Mouse (Mus musculus): ENCODE results near the gene Camta1.
A peak's percentile ranks its signal among the peaks of the same experiment; 100 is the strongest.

The Camta1 gene

DNA sequence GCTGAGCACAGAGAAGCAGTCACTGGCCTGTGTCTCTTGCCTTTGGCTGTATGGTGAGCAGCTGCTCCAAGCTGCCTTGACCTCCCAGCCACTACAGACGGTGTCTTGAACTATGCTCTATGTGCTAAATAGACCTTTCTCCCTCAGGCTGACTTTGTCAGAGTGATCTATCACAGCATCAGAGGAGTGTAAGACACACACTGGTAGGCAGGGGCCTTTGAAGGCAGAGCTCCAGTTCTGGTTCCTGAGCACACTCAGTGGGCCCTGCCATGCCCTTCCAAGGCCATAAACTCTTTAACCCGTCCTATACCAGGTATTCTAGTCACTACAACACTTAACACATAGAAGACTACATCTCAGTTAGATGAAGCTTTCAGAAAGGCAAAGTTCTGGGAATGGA, 780.3 kb downstream of the Camta1 start:
- TF ChIP-seq GATA4 (IDR thresholded peaks at IDR 0.05; ENCODE audit: insufficient replicate concordance, low read length) = no peak

DNA sequence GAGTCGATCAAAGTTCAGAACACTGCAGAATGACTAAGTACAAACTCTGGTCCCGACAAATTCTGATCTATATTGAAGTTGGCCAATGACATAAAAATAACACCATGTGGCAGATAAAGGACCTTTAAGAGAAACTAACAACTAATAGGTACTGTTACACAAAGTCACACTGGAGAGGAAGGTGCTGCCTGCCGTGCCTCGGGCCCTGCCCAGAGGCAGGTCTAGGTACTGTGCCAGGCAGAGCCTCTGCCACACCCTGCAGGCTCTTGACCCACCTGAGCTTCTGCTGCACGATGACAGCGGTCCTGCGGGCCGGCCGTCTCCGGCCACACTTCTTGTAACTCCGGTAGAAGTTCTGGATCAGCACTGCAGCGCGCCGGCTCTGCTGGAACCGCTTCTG, 786.9 kb downstream of the Camta1 start:
- TF ChIP-seq GATA4 (IDR thresholded peaks at IDR 0.05; ENCODE audit: insufficient replicate concordance, low read length) = no peak

DNA sequence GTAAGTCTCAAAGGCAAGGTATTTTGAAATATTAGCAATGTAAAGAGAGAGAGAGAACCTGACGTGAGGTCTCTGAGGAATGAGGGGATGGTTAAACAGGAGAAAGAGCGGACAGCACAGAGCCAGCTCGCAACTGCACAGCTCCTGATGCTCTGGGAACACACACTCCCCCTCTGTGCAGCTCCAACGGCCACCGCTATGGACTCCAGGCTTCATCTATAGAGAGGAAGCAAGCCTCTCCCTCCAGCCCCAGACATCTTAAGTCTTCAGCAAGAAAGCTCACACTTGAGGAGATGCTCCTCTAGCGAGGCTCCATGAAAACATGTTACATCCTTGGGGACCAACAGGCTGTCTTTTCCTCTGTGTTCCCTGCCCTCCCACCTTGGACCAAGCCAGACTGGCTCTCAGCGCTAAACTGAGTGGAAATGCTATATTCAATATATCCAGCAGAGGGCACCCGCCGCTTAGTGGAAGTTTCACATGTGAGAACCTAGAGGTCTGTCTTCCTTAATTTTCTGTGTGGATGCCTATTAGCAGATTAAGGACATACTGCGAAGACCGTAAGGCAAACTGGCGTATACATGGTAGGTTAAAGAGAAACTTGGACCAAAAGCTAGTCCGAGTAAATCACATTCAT, 788.5 kb downstream of the Camta1 start:
- no peak for TF ChIP-seq GATA4 (IDR thresholded peaks at IDR 0.05; ENCODE audit: insufficient replicate concordance, low read length)

DNA sequence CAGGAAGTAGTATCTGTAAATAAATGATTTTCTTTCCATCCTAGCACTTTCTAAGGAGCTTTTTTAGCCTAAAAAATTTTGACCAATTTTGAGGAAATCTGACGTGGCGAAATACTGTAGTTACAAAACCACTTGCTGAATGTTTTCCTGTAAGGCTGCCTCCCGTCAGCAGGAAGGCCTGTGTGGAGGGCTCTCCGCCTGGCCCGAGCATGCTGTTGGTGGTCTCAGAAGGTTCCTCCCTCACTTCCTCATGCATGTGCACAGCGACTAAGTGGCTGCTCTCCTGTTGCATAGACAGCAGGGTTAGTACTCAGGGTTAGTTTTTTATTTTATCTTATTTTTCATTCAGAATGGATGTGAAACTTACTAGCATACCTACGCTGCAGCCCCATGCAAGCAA, 790.7 kb downstream of the Camta1 start:
- TF ChIP-seq GATA4 (IDR thresholded peaks at IDR 0.05; ENCODE audit: insufficient replicate concordance, low read length) = no peak

DNA sequence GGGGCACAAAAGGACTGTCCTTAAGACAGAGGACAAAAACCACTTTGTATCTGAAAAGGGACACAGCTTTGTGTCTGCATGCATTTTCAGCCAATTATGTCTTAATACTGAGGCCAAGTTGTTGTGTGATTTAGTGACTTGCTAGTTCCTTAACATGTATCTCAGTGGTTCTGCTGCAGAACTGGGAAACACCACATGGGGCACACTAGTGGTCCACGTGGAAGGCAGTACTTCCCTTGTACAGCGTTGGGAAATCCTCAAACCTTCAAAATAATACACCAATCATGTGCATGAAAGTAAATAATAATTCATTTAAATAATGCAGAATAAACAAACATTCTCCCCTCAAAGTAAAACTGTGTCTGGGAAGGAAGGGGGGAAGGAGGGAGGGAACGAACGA, 792.9 kb downstream of the Camta1 start:
- no peak for TF ChIP-seq GATA4 (IDR thresholded peaks at IDR 0.05; ENCODE audit: insufficient replicate concordance, low read length)

DNA sequence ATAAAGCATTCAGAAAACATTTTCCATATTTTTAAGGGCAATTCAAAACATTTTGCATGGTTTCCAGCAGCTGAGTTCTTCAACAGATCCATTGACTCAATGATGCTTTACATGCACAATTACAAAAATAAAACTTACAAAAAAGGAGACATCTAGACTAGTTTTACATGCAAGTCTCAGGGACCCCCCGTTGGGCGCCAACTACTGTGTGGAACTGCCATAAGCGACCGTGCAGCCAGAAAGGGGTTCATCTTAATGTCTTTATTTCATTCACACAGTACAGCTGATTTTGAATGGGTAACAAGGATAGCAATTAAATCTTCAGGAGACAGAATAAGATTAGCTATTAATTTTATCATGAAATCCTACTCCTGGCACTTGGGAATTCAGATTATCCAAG, 802.1 kb downstream of the Camta1 start:
- TF ChIP-seq GATA4 (IDR thresholded peaks at IDR 0.05; ENCODE audit: insufficient replicate concordance, low read length) = no peak

DNA sequence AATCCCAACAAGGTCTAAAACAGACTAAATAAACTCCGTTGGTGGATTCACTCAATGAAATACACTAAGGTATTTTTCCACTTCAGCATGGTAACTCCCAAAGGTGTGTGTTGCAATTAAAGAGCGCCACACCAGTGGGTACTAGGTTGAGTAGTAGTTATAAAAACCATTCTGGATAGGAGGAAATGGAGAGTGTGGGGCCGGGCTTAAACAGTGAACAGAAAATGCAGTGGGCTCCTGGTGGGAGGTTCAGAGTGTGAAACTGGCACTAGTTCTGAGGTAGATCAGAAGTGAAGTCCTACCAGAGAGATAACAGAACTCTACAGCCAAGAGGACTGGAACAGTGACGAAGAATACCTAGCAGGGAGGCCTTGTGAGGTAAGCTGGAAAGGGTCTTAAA, 803.0 kb downstream of the Camta1 start:
- no peak for TF ChIP-seq GATA4 (IDR thresholded peaks at IDR 0.05; ENCODE audit: insufficient replicate concordance, low read length)

DNA sequence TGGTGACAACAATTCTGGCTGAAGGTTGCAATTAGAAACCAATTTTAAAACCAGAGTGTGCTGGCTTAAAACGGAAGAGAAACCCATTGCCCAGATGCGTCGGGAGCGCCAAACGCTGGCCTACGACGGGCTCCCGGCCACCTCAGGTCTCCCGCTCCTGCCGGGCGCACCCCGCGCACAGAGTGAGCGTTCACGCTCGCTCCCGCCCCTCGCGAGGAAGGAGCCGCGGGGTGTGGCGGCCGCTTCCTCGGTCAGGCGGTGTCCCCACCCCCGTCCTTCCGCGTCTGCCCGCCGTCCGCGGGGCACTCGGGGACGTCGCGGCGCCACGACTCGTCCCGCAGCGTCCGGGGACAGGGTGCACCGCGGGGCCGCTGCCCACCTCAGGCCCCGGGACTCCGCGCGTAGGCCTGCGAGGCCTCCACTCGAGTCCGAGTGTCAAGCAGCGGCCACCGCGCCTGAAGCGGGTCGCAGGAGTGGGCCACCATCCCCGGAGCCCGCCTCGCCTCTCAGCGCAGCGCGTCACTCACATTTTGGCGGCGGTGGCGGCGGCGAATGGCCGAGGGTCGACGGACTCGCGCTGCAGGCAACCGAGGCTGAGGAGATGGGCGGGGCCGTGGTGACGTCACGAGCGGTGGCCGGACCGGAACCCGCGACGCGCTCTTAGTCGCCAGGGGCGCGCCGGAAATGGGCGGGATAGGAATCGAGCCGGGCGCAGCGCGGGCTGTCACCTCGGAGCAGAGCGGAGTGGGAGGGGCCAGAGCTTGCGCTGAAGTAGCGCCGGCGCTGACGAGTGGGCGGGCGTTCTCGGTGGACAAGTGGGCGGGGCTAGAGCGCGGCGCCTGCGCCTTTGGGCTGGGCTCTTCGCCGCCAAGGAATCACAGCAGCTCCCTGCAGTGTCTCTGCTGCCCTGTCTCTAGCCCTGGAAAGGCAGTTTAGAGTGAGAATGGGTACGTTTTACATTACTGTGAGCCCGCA, 804.0 kb downstream of the Camta1 start, which contains the start of gene Vamp3:
Gene Vamp3, minus strand, starts transcription at position 617 of the 975 bp plus-strand sequence.
- TF ChIP-seq GATA4 (IDR thresholded peaks at IDR 0.05; ENCODE audit: insufficient replicate concordance, low read length) = peak; percentile 49; the same call in 1 of the 2 replicates

DNA sequence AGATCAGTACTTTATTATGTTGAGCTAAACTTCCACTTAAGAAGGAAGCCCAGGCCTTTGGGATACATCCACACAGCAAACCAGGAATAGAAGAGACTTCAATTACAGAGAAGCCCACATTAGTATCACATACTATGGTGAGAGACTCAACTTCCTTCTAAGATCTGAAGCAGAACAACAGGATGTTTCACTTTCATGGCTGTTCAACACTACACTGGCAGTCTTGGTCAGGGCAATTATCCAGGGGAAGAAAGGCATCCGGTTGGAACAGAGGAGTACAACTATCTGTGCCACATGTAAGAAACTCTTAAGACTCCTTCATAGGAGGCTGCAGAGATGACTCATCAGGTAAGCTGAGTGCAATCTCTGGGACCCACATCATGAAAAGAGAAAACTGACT, 810.5 kb downstream of the Camta1 start:
- no peak for TF ChIP-seq GATA4 (IDR thresholded peaks at IDR 0.05; ENCODE audit: insufficient replicate concordance, low read length)

DNA sequence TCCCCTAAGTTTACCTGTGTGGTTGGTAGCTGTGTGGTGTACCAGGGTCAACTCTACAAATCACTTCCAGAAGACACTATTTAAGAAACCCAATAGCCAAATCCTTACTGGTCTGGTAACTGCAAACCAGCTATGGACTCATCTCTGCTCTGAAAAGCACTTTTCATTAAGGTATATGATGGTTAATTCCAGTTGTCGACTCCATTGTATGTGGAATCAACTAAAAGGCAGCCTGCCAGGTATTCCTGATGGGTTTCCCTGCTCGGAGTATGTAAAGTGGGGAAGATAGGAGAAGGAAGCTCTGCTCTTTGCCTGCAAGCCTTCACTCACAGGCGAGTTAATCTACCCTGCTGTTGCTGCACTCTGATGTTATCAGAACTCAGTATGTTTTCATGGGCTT, 815.2 kb downstream of the Camta1 start:
- no peak for TF ChIP-seq GATA4 (IDR thresholded peaks at IDR 0.05; ENCODE audit: insufficient replicate concordance, low read length)

DNA sequence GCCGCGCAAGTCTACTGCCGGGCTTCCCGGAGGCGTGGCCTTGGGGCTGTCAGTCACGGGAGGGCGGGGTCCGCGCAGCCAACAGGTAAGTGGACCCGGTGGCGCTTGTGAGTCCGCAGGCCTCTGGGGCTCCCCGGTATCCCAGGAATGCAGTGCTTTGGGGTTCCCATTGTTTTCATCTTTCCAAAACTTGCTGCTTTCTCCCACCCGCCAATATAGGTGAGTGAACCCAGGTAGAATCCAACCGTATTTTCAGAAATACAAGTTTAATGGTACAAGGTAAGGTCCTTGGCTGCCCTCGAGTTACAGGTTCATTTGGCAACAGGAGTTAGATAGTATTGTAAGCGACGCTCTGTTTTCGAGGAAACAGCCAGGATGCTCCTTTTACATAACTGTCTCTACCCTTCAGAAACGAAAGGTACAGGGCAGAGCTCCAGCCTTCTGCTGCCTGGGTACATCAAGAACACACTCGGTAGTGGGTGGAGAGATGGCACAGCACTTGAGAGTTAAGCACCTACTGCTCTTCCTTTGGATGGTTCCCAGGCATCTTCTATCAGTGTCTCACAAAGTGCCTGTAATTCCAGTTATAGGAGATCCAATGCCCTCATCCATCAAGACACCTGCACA, 816.6 kb downstream of the Camta1 start:
- TF ChIP-seq GATA4 (IDR thresholded peaks at IDR 0.05; ENCODE audit: insufficient replicate concordance, low read length) = no peak

DNA sequence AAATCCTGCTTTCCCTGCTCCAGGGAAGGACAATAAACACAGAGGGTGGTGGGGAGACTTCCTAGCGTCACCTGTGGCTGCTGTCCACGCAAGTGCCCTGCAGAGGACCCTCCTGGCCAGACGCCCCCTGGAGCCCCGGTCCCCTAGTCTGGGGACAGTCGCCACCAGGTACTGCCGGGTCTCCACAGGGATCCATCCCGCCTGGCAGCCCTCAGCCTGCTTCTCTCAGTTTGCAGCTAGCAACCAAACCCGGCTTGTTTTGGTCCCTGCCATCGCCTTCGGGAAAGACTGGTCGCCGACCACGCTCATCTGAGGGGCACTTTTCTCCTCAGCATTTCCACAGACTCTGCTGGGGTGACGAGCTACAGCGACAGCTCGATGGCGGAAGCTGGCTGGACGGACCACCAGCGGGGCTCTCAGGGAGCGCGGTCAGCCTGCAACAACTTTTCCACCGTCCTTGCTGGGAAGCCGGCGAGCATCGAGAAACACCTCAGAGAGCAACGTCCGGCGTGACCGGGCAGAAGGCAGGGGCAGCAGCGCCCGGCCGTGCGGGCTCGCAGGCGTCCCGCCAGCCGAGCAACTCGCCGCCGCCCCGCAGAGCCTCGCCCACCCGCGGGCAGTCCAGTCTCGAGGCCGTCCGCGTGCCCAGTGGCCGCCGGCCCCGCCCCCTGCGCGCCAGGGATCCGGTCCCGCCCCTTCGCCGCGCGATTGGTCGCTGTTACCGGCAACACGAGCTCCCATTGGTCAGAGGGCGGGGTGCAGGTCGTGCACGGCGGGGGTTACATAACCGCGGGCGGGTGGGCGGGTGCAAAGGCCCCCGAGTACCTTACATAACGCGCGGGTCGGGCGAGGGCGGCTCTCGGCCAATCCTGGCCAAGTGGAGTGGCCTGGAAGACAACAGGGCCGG, 817.4 kb downstream of the Camta1 start, which contains the start of gene Per3:
Gene Per3, minus strand, starts transcription at position 629 of the 907 bp plus-strand sequence.
- no peak; the same call in 1 of the 2 replicates for TF ChIP-seq GATA4 (IDR thresholded peaks at IDR 0.05; ENCODE audit: insufficient replicate concordance, low read length)

DNA sequence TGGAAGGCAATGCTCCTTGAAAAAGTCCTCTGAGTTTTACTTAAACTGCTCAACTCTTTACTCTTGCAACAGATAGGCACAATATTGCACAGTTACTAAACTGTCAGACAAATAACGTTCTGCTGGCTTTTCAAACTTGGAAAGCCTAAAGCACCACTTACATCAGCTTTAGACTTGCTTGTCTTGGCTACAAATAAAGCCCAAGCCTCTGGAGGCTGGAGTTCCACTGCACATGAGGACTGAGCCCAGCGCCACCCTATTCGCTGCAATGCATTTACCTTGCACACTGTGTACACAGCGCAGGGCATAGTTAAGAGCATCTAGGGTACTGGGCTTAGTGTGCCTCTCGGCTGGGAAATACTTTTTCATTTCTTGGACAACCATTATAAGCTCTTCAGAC, 818.4 kb downstream of the Camta1 start:
- TF ChIP-seq GATA4 (IDR thresholded peaks at IDR 0.05; ENCODE audit: insufficient replicate concordance, low read length) = no peak

DNA sequence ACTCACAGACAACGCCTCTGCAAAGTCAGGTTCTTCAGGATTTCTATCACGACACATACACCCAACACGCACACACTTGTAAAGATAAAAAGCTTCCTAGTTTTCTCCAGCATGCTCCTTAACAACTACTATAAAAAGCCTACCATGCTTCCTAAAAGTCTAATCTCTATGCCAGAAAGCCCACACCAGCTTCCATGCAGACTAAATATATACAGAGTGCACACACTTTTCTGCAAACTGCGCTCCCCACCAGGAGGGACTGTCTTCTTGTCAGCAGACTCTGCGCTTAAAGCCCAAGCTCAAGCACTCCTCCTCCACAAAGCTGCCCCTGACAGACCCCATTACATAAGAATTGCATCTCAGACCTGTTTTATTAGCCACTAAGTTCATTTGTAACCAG, 820.2 kb downstream of the Camta1 start:
- TF ChIP-seq GATA4 (IDR thresholded peaks at IDR 0.05; ENCODE audit: insufficient replicate concordance, low read length) = no peak

DNA sequence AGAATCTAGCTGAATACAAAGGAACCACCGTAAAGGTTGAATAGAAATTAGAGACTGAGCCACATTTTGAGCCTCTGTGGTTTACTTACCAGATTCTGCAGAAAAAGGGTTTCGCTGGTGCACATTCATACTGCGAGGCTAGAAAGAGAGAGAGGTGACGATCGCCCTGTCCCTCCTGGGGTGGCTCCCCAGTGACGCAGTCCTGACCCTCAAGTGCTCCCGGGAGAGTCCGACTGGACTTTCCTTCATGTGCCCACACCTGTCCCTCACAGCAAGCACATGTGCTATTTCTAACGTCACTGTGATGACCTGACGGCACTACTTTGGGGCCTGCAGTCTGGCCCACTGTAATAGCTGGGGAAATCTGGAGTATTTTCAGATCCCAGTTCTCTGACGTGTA, 823.9 kb downstream of the Camta1 start:
- no peak for TF ChIP-seq GATA4 (IDR thresholded peaks at IDR 0.05; ENCODE audit: insufficient replicate concordance, low read length)
